ENCODE assay signal across 13 mouse cellular contexts in genomic region chr5:124266821-124267220, GRCm38 (mm10). TPM values are rescaled to one million over a fixed set of nuclear protein-coding genes. Genes with fewer than 3 reads are reported as not detected.
A peak's percentile ranks its signal among the peaks of the same experiment; 100 is the strongest.
DNase-seq lines count a peak whose midpoint lies in the region; ATAC-seq and TF ChIP-seq lines count a peak whose summit lies in the region.
"Had no signal": no experiment of that assay in that cellular context is flagged by ENCODE, and none has a peak within 500 bp of the region (broad histone marks: within the 10 kb centered on the region; RNA-seq: fewer than 3 reads in every experiment).

No protein-coding gene starts in this region.

- no peaks in the 10 kb centered on the region for H3K79me2 ChIP-seq in liver, adult 2 months (ENCODE audit: control insufficient read depth, insufficient read depth, low read length)

- H3K9ac ChIP-seq in liver, adult 2 months (ENCODE audit: low read depth, low read length), result no peak overlapping the region
- no peak overlapping the region for H3K9ac ChIP-seq in liver, embryonic 12.5 days
- H3K9ac ChIP-seq in liver, postnatal 0 days (replicated peaks), result no peak overlapping the region
- H3K9ac ChIP-seq: forebrain, embryonic 15.5 days; heart, embryonic 15.5 days; limb, embryonic 13.5 days had no signal

- no peaks in the 10 kb centered on the region for H3K4me1 ChIP-seq in liver, adult 2 months (ENCODE audit: control insufficient read depth, insufficient read depth, low read length)
- H3K4me1 ChIP-seq in liver, embryonic 12.5 days, result peaks cover 21% of the 10 kb centered on the region
- H3K4me1 ChIP-seq in brown adipose tissue, adult 24 weeks (ENCODE audit: control insufficient read depth, insufficient read depth, insufficient read length, low read length), result peaks cover 3% of the 10 kb centered on the region; the same call in 1 of the 2 replicates
- no peaks in the 10 kb centered on the region for H3K4me1 ChIP-seq in liver, postnatal 0 days (ENCODE audit: insufficient read depth)
- H3K4me1 ChIP-seq: limb, embryonic 13.5 days had no signal

- H3K27me3 ChIP-seq in liver, adult 2 months (ENCODE audit: control insufficient read depth, insufficient read depth, low read length), result no peaks in the 10 kb centered on the region
- no peaks in the 10 kb centered on the region for H3K27me3 ChIP-seq in liver, embryonic 12.5 days (replicated peaks)
- H3K27me3 ChIP-seq in liver, postnatal 0 days (ENCODE audit: insufficient read depth, low read length), result no peaks in the 10 kb centered on the region
- H3K27me3 ChIP-seq: forebrain, embryonic 15.5 days; heart, embryonic 15.5 days; limb, embryonic 13.5 days had no signal

- no peak overlapping the region for H3K4me2 ChIP-seq in liver, embryonic 12.5 days
- no peak overlapping the region for H3K4me2 ChIP-seq in liver, postnatal 0 days (ENCODE audit: low read depth, low read length)
- H3K4me2 ChIP-seq: forebrain, embryonic 15.5 days; heart, embryonic 15.5 days; limb, embryonic 13.5 days had no signal

- H3K9me3 ChIP-seq in liver, embryonic 12.5 days (replicated peaks), result no peaks in the 10 kb centered on the region
- H3K9me3 ChIP-seq in liver, postnatal 0 days (ENCODE audit: low read length), result no peaks in the 10 kb centered on the region
- H3K9me3 ChIP-seq: forebrain, embryonic 15.5 days; heart, embryonic 15.5 days; limb, embryonic 13.5 days had no signal

- H3K36me3 ChIP-seq in liver, adult 2 months (ENCODE audit: control insufficient read depth, insufficient read depth, low read length), result no peaks in the 10 kb centered on the region
- peaks cover 53% of the 10 kb centered on the region for H3K36me3 ChIP-seq in liver, embryonic 12.5 days
- peaks cover 7% of the 10 kb centered on the region; the same call in 1 of the 2 replicates for H3K36me3 ChIP-seq in liver, postnatal 0 days (replicated peaks; ENCODE audit: insufficient read depth, low read length)

- peak; percentile 27 for DNase-seq in adrenal gland, postnatal 14 days
- no peak for DNase-seq in adrenal gland, adult 18-20 months (ENCODE audit: low spot score in 2 of 2)
- DNase-seq in liver, adult 2 months (ENCODE audit: extremely low read depth, low read depth, low spot score), result peak; percentile 9
- DNase-seq in liver, postnatal 0 days, result no peak
- DNase-seq in right cerebral cortex, postnatal 14 days, result no peak
- DNase-seq in embryo, embryonic 9.5 days (ENCODE audit: extremely low spot score), result no peak
- DNase-seq: cerebellum, adult 2 months; kidney, postnatal 4 days had no signal

- TF ChIP-seq CTCF in liver, adult 2 months (IDR thresholded peaks at IDR 0.05; ENCODE audit: low read depth, low read length), result no peak
- no peak for TF ChIP-seq CTCF in liver, postnatal 0 days (IDR thresholded peaks at IDR 0.05; ENCODE audit: low read depth)

- WGBS in liver, adult 2 months, result 82% methylated on average over 6 of the region's 6 CpGs
- 19% methylated on average over 6 of the region's 6 CpGs for whole genome bisulfite sequencing in liver, embryonic 12.5 days (ENCODE audit: insufficient replicate concordance)
- 40% methylated on average over 6 of the region's 6 CpGs for WGBS in liver, postnatal 0 days (ENCODE audit: insufficient replicate concordance)

- H3K27ac ChIP-seq in liver, adult 2 months (replicated peaks; ENCODE audit: insufficient read depth, low read depth, low read length), result no peak overlapping the region
- no peak overlapping the region for H3K27ac ChIP-seq in liver, embryonic 12.5 days
- H3K27ac ChIP-seq in brown adipose tissue, adult 24 weeks (replicated peaks; ENCODE audit: low read depth, low read length), result 0 out of 2 replicates have a peak overlapping the region, but pooled peaks have one; percentile 8
- H3K27ac ChIP-seq in liver, postnatal 0 days (ENCODE audit: low read depth), result no peak overlapping the region
- H3K27ac ChIP-seq: forebrain, embryonic 15.5 days; heart, embryonic 15.5 days; limb, embryonic 13.5 days had no signal

- TF ChIP-seq EP300 in liver, postnatal 0 days (IDR thresholded peaks at IDR 0.05; ENCODE audit: low read depth), result peak; percentile 59; the same call in 1 of the 2 replicates

- no peak for ATAC-seq in liver, embryonic 12.5 days
- peak; percentile 61 for ATAC-seq in liver, postnatal 0 days
- ATAC-seq: forebrain, embryonic 15.5 days had no signal

- no peak overlapping the region for H3K4me3 ChIP-seq in liver, adult 2 months (ENCODE audit: insufficient read depth, low read depth, low read length)
- H3K4me3 ChIP-seq in liver, embryonic 12.5 days, result no peak overlapping the region
- H3K4me3 ChIP-seq in brown adipose tissue, adult 24 weeks (ENCODE audit: insufficient read depth, low read depth, low read length), result no peak overlapping the region
- no peak overlapping the region for H3K4me3 ChIP-seq in liver, postnatal 0 days (ENCODE audit: low read depth, low read length)
- H3K4me3 ChIP-seq: forebrain, embryonic 15.5 days; heart, embryonic 15.5 days; limb, embryonic 13.5 days had no signal

- TF ChIP-seq POLR2A in liver, adult 2 months (IDR thresholded peaks at IDR 0.05; ENCODE audit: extremely low read depth, insufficient read depth, low read length), result no peak

RNA-seq across cellular contexts. Expression of gene Pitpnm2, which starts 17.3 kb away (rescaled TPM):
- 48.8 and 51.8 TPM in 2 replicates for total RNA-seq in adrenal gland, postnatal 14 days (2021)
- total RNA-seq in adrenal gland, adult 18-20 months (2021), result 10 to 100 TPM; 36.4 to 61.1 TPM
- total RNA-seq in liver, adult 2 months (2014; rRNA removed), result 10.6 and 13.9 TPM in 2 replicates
- polyA plus RNA-seq in liver, adult 2 months (2012; rRNA removed), result 25.5 and 30.3 TPM in 2 replicates
- polyA plus RNA-seq in liver, embryonic 12.5 days (2016; fragmentation: Nextera tagmentation; extraction: Ambion mirVana), result 2.5 and 3.7 TPM in 2 replicates
- polyA plus RNA-seq in brown adipose tissue, adult 24 weeks (2012; ENCODE audit: insufficient read depth, insufficient read length, missing spikeins), result 20.3 and 21.8 TPM in 2 replicates
- polyA plus RNA-seq in liver, postnatal 0 days (2015; fragmentation: Nextera tagmentation; extraction: Ambion mirVana), result 2.1 and 2.4 TPM in 2 replicates

Comparison
In these comparisons a context has a peak if more than half of its experiments do, and no peak if none do; other contexts are left out.
1. DNase-seq: peak in adrenal gland, postnatal 14 days (single experiment) and liver, adult 2 months (single experiment); none in adrenal gland, adult 18-20 months (0 of 2), liver, postnatal 0 days (single experiment), right cerebral cortex, postnatal 14 days (single experiment) and embryo, embryonic 9.5 days (single experiment).